Mouse (Mus musculus) megakaryocyte, embryonic 14.5 days (primary cell): ENCODE measurements around the gene Serpinb6a.

Experiments used
- FLI1 ChIP-seq: IDR thresholded peaks from 2 replicates; pipeline ENCODE4 v1.6.1; 2012; ENCODE audit warnings: low read length, inconsistent platforms, mixed read lengths
- GATA1 ChIP-seq: IDR thresholded peaks from 3 replicates; pipeline ENCODE4 v1.6.1; 2012; ENCODE audit warnings: mixed read lengths, low read length, inconsistent platforms, borderline replicate concordance

GRCm38 (mm10) chr13:33989625-33990024 lies 13.0 kb downstream of the Serpinb6a start:
- TF ChIP-seq GATA1, result no peak
- TF ChIP-seq FLI1, result no peak
